Mouse (Mus musculus): ENCODE measurements at regions not wholly inside any gene's neighbourhood (a gene's known extent, or its start where the extent isn't known, plus 50 kb on each side); places are given as distances from the start of the nearest gene placed in this dataset.

DNA sequence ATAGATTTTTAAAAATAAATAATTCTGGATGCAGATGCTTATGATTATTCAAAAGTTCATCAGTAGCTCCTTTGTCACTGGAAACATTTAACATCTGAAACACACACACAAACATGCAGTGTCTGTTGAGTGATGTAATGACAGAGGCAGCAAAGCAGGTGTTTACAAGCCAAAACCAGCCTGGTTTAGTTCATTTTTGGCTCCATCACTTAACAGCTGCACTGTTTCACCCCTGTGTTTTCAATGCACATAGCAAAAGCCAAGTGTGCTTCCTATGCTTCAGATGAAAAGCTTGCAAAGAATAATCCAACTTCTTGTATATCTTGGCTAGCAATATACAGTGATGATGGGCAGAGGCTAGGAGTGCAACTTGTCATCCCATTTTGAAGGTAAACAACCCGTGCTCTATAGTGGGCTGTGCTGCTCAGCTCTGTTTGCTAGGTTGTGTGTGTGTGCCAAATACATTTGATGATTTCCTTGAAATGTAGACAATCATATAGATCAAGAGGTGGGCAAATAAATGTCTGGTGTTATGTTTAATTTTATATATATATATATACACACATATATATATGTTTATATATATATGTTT, 345.9 kb upstream of the Gm9747 start:
- Histone ChIP-seq H3K9ac (ENCODE audit: insufficient read depth, low read depth, low read length, poor library complexity, severe bottlenecking) (no peak overlapping the region), H3K4me1 (ENCODE audit: control insufficient read depth in 2 of 2, insufficient read depth in 2 of 2, low read length in 2 of 2, poor library complexity in 1 of 2) (no peaks in the 10 kb centered on the region), H3K9me3 (ENCODE audit: control insufficient read depth, insufficient read depth, low read depth, low read length) (no peaks in the 10 kb centered on the region), H3K4me3 (ENCODE audit: insufficient read depth in 1 of 2, low read depth in 1 of 2, low read length in 2 of 2, poor library complexity in 1 of 2, severe bottlenecking in 1 of 2) (no peak overlapping the region), H3K36me3 (ENCODE audit: control insufficient read depth, insufficient read depth, low read length, poor library complexity, severe bottlenecking) (no peaks in the 10 kb centered on the region), H3K27ac (ENCODE audit: insufficient read depth, low read depth, low read length, poor library complexity, severe bottlenecking) (no peak overlapping the region)
- in situ Hi-C loops (cut with MboI; ENCODE audit: low sequenced_read_pairs in 2 of 2, unreplicated experiment in 2 of 2) = no loop called here
- TF ChIP-seq MAFK (IDR thresholded peaks at IDR 0.05; ENCODE audit: insufficient read depth, low read depth, low read length) = no peak
- no peak for TF ChIP-seq HCFC1 (IDR thresholded peaks at IDR 0.05; ENCODE audit: borderline replicate concordance, insufficient read depth, low read length)
- TF ChIP-seq ZNF384 (IDR thresholded peaks at IDR 0.05; ENCODE audit: low read depth, low read length) = no peak
- TF ChIP-seq ZC3H11A (IDR thresholded peaks at IDR 0.05; ENCODE audit: borderline replicate concordance, low read depth, low read length) = no peak
- no peak for TF ChIP-seq CHD2 (IDR thresholded peaks at IDR 0.05; ENCODE audit: low read depth, low read length)
- no peak for DNase-seq (ENCODE audit: low read depth, low spot score)

DNA sequence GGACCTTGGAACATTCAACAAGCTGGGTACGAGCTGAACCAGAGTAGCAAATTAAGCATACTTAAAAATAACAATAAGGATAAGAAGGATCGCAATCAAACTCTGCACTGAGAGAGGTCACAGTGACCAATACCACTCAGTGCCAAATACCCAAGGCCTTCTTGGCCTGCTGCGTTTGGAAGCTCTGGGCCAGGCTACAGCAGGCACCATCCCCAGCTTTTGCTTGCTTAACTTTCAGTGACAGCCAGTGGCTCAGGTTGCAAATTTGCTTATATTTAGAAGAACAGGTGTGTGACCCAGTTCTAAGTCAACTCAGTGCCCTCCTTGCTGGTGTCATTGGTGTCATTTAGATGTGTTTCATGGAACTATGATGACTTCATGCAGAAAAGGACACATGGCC, 335.7 kb upstream of the Gm9747 start:
- no peaks in the 10 kb centered on the region for H3K9me3 ChIP-seq (ENCODE audit: control insufficient read depth, insufficient read depth, low read depth, low read length)
- in situ Hi-C loops (cut with MboI; ENCODE audit: low sequenced_read_pairs in 2 of 2, unreplicated experiment in 2 of 2) = no loop called here
- no peak for DNase-seq (ENCODE audit: low read depth, low spot score)

DNA sequence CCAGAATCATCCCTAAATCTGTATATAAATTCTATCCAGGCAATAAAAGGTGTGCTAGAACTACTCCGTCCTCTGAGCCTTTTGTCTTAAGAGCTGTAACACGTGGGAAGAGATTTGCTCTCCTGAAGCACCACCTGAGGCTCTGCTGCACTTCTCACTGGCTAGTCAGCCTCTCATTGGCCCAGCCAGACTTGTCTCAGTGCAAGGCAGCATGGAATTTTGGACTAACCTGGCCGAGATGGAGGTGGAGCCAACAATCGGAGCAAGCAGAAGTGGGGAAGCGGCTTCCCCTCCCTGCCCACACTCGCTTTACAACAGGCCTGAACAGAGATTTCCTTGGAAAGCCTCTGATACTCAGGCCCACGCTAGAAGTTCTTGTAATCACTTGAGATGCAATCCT, 332.1 kb upstream of the Gm9747 start:
- H3K27ac ChIP-seq (ENCODE audit: insufficient read depth, low read depth, low read length, poor library complexity, severe bottlenecking) = no peak overlapping the region
- H3K36me3 ChIP-seq (ENCODE audit: control insufficient read depth, insufficient read depth, low read length, poor library complexity, severe bottlenecking) = no peaks in the 10 kb centered on the region
- H3K4me1 ChIP-seq (ENCODE audit: control insufficient read depth in 2 of 2, insufficient read depth in 2 of 2, low read length in 2 of 2, poor library complexity in 1 of 2) = no peaks in the 10 kb centered on the region
- DNase-seq (ENCODE audit: low read depth, low spot score) = no peak
- H3K9me3 ChIP-seq (ENCODE audit: control insufficient read depth, insufficient read depth, low read depth, low read length) = no peaks in the 10 kb centered on the region
- no peak for TF ChIP-seq ZNF384 (IDR thresholded peaks at IDR 0.05; ENCODE audit: low read depth, low read length)
- no peak for TF ChIP-seq HCFC1 (IDR thresholded peaks at IDR 0.05; ENCODE audit: borderline replicate concordance, insufficient read depth, low read length)
- TF ChIP-seq MAFK (IDR thresholded peaks at IDR 0.05; ENCODE audit: insufficient read depth, low read depth, low read length) = no peak
- TF ChIP-seq CHD2 (IDR thresholded peaks at IDR 0.05; ENCODE audit: low read depth, low read length) = no peak
- TF ChIP-seq ZC3H11A (IDR thresholded peaks at IDR 0.05; ENCODE audit: borderline replicate concordance, low read depth, low read length) = no peak
- no peak overlapping the region for H3K9ac ChIP-seq (ENCODE audit: insufficient read depth, low read depth, low read length, poor library complexity, severe bottlenecking)
- no peak overlapping the region for H3K4me3 ChIP-seq (ENCODE audit: insufficient read depth in 1 of 2, low read depth in 1 of 2, low read length in 2 of 2, poor library complexity in 1 of 2, severe bottlenecking in 1 of 2)
- in situ Hi-C loops (cut with MboI; ENCODE audit: low sequenced_read_pairs in 2 of 2, unreplicated experiment in 2 of 2) = no loop called here

More for the DNA sequence above, 335.7 kb upstream of the Gm9747 start:
- Histone ChIP-seq H3K27ac (ENCODE audit: insufficient read depth, low read depth, low read length, poor library complexity, severe bottlenecking) (no peak overlapping the region), H3K9ac (ENCODE audit: insufficient read depth, low read depth, low read length, poor library complexity, severe bottlenecking) (no peak overlapping the region), H3K4me3 (ENCODE audit: insufficient read depth in 1 of 2, low read depth in 1 of 2, low read length in 2 of 2, poor library complexity in 1 of 2, severe bottlenecking in 1 of 2) (no peak overlapping the region), H3K36me3 (ENCODE audit: control insufficient read depth, insufficient read depth, low read length, poor library complexity, severe bottlenecking) (no peaks in the 10 kb centered on the region), H3K4me1 (ENCODE audit: control insufficient read depth in 2 of 2, insufficient read depth in 2 of 2, low read length in 2 of 2, poor library complexity in 1 of 2) (no peaks in the 10 kb centered on the region)
- TF ChIP-seq MAFK (IDR thresholded peaks at IDR 0.05; ENCODE audit: insufficient read depth, low read depth, low read length) (no peak), ZNF384 (IDR thresholded peaks at IDR 0.05; ENCODE audit: low read depth, low read length) (no peak), CHD2 (IDR thresholded peaks at IDR 0.05; ENCODE audit: low read depth, low read length) (no peak), ZC3H11A (IDR thresholded peaks at IDR 0.05; ENCODE audit: borderline replicate concordance, low read depth, low read length) (no peak), HCFC1 (IDR thresholded peaks at IDR 0.05; ENCODE audit: borderline replicate concordance, insufficient read depth, low read length) (no peak)

DNA sequence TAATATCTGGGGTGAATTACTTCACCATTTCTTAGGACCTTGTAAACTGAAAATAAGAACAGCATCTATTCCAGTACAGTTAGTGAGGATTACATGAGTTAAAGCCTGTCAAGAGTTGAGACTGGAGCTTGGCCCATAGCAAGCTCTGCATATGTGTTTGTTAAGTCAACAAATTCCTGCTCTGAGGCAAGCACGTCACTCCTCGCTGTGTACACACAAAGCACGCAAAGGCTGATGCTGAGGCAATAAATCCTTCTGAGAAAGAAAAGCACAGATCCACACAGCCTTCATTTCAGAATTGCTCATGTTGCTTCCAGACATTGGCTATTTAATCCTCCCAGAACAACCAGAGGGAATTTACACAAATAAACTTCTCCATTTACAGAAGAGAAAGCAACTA, 328.9 kb upstream of the Gm9747 start:
- no peak for TF ChIP-seq ZNF384 (IDR thresholded peaks at IDR 0.05; ENCODE audit: low read depth, low read length)
- no peak for TF ChIP-seq CHD2 (IDR thresholded peaks at IDR 0.05; ENCODE audit: low read depth, low read length)
- no peak for TF ChIP-seq ZC3H11A (IDR thresholded peaks at IDR 0.05; ENCODE audit: borderline replicate concordance, low read depth, low read length)
- no peak for TF ChIP-seq HCFC1 (IDR thresholded peaks at IDR 0.05; ENCODE audit: borderline replicate concordance, insufficient read depth, low read length)
- TF ChIP-seq MAFK (IDR thresholded peaks at IDR 0.05; ENCODE audit: insufficient read depth, low read depth, low read length) = no peak
- no peak overlapping the region for H3K27ac ChIP-seq (ENCODE audit: insufficient read depth, low read depth, low read length, poor library complexity, severe bottlenecking)
- DNase-seq (ENCODE audit: low read depth, low spot score) = no peak

More for the DNA sequence above, 328.9 kb upstream of the Gm9747 start:
- Histone ChIP-seq H3K36me3 (ENCODE audit: control insufficient read depth, insufficient read depth, low read length, poor library complexity, severe bottlenecking) (no peaks in the 10 kb centered on the region), H3K4me3 (ENCODE audit: insufficient read depth in 1 of 2, low read depth in 1 of 2, low read length in 2 of 2, poor library complexity in 1 of 2, severe bottlenecking in 1 of 2) (no peak overlapping the region), H3K9me3 (ENCODE audit: control insufficient read depth, insufficient read depth, low read depth, low read length) (no peaks in the 10 kb centered on the region), H3K4me1 (ENCODE audit: control insufficient read depth in 2 of 2, insufficient read depth in 2 of 2, low read length in 2 of 2, poor library complexity in 1 of 2) (no peaks in the 10 kb centered on the region), H3K9ac (ENCODE audit: insufficient read depth, low read depth, low read length, poor library complexity, severe bottlenecking) (no peak overlapping the region)
- in situ Hi-C loops (cut with MboI; ENCODE audit: low sequenced_read_pairs in 2 of 2, unreplicated experiment in 2 of 2) = no loop called here
